Mouse (Mus musculus) adrenal gland, postnatal 36 days (tissue): ENCODE results near the gene 1700017B05Rik. TPM values are rescaled to one million over a fixed set of nuclear protein-coding genes. Genes with fewer than 3 reads are reported as not detected.
"Not testable (repeated sequence)": the region's sequence is repeated elsewhere in the genome, so short reads cannot be mapped to it uniquely, and the experiment has no call there.

Source experiments
- DNase-seq, 2 experiments: peaks; one replicate each; pipeline ENCODE4 v3.0.0; 2021; ENCODE audit warnings: mixed read lengths in 1 of 2
- total RNA-seq, 2 experiments: library from RNA; stranded (reverse); gene quantifications; 2 replicates each; pipeline ENCODE4 v1.2.3; 2021

Gene 1700017B05Rik
- total RNA-seq, 2 experiments from 2014 or later, result 50.2 to 89.6 TPM

DNA sequence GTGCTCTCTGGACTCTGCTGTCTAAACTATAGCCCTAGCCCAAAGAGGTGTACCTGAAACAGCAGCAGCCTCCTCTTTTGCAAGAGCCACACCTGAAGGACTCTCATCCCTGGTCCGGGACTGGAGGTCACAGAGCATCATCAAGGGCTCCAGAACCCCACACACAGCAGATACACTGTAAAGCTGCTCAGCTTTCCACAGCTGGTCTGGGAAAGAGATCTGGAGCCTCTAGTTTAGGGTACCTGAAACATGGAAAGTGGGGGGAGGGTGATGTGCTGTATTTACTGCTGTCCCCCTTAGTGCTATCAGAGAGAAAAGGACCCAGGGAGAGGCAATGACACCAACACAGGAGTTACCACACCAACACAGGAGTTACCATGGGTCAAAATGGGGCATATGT is 42.9 kb downstream of the 1700017B05Rik start:
- DNase-seq, result no peak

DNA sequence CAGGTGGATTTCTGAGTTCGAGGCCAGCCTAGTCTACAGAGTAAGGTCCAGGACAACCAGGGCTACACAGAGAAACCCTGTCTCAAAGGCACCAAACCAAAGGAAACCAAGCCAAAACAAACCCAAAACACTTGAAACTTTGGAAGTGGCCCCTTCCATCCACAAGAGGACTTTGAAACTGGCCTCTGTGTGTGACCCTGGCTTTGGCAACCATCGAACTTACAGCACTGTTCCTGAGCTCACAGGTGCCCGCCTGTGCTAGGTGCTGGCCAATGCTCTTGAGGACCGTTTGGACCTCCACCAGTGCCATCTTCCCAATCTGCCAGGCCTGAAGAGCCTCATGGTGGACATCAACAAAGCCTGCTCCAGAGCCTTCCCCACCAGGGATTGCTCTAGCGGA is 43.6 kb downstream of the 1700017B05Rik start:
- no peak for DNase-seq

DNA sequence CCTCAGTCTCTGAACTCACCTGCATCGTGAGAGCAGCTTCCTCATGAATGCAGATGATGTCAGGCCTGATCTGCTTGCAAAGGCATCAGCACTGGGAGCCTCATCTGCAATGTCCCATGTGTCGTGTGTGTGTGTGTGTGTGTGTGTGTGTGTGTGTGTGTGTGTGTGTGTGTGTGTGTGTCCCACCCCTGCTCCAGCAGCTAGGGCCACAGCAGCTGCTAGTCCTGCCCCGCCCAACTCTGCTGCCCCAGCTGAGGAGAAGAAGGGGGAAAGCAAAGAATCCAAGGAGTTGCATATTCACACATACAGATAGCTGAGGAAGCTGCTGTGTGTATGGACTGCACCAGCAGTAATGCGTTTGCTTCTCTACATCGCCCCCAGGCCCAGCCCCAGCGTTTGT is 45.2 kb downstream of the 1700017B05Rik start:
- DNase-seq, result no peak

DNA sequence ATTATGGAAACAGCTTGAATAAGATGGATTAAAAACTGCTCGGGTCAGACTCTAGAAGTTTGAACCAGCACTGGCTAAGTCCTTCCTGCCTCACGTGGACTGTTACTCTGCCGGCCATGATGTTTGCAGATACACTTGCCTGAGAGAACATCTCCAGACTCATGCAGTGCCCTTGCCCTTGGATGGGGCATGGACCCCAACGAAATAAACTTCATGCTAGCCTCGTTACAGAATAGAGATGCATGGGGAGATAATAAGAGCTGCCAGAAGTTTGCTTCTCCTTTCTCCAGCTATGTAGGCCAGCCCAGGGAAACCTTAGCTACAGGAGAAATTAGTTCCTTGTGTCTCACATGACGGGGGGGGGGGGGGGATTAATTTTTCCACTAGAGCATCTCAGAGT is 47.9 kb downstream of the 1700017B05Rik start:
- no peak for DNase-seq

DNA sequence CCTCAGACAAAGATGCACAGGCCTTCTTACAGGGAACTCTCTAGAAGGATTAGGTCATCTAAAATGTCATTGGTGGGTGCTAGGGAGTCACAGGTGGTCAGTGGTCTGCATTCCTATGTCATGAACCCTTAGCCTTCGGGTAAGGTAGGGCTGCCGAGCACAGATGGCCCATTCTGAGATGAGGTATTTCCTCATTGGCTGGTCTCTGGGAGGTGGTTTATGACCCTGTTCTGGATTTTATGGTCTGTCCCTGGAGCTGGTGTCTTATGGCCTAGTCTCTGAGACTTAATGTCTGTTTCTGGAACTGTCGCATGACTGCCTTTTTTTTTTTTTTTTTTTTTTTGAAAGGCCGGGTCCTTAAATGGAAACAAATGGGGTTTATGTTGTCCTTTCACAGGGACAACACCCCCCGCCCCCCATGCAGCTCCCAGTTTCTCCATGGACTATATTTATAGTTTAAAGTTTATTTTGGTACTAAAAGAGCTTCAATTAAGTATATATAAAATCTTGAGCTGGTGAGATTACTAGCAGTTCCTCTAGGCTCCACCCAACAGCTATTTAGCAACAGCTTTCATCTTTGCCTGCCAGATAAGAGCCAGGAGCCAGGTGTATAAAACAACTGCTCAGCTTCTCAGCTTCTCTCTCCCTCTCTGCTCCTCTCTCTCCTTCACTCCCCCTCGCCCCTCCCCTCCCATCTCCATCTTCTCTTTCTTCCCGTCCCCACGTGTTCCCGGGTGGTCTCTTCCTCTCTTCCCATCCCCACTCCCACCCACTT is 49.8 kb downstream of the 1700017B05Rik start:
- no peak for DNase-seq

DNA sequence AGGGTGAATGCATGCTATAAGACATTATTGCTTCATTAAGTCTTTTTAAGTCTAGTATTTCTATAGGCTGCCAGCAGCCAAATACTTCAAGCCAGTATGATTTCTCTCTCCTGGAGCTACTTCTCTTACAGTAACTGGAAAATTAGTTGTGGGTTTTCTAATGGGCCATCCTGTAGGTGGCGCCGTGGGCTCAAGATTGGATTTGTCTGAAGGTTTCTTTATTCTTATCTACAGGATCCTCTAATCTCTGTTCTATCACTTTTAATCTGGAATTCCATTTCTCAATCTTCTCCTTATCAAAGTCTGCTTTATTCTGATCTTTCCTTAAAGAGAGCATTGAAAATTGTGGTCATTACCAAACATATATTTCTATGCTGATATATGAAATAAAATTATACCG is 53.1 kb downstream of the 1700017B05Rik start:
- DNase-seq, result peak; percentile 57 to 60

DNA sequence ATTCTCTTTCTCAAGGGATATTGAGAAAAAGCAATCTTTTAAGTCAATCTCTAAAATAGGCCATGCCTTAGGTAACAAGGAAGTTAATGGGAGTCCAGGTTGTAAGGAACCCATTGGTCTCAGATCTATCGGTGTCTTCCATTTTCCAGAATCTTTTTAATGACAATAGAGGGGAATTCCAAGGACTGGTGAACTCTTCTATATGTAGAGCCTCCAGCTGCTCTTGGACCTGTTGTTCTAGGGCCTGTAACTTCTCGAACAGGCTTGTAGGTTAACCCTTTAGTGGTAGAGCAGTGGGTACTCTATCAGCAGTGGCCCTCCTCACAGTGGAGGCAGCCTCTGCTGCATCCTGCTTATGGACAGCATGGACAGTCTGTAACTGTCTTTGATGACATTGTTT is 55.5 kb downstream of the 1700017B05Rik start:
- DNase-seq, result no peak

DNA sequence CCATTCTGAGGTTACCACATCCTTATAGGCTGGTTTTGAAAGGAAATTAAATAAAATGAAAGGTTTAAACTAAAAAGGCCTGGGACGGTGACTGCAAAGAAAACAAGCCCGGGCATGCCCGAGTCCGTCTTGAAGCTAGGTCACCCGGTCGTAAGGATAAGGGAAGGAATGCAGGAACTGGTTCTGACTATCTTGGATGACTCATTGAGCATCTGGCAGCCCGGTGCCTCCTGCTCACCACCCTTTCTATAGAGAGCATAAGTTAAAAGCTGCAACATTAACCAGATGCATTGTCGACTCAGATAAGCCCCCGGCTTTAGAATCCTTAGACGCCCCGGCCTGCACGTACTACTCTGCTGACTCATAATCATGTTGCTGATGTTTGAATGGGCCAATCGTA is 58.8 kb downstream of the 1700017B05Rik start:
- not testable (repeated sequence) for DNase-seq

Other genes starting within 250 kb of the 1700017B05Rik start
- gene Sin3a, start 190.6 kb downstream of the 1700017B05Rik start, total RNA-seq, result 10 to 100 TPM; 41.8 to 54.3 TPM
- gene Man2c1, start 131.9 kb downstream of the 1700017B05Rik start, total RNA-seq, result 100 to 1,000 TPM; 109 to 121 TPM
- 10 to 100 TPM in 1 of 2 experiments, 1 to 10 TPM in 1; 9.8 to 10.9 TPM for gene Neil1, start 114.3 kb downstream of the 1700017B05Rik start, total RNA-seq
- 10 to 100 TPM; 48.2 to 58.0 TPM for gene Commd4, start 104.3 kb downstream of the 1700017B05Rik start, total RNA-seq
- not detected for gene Trcg1, start 26.1 kb downstream of the 1700017B05Rik start, total RNA-seq
- gene Ppcdc, start 177.5 kb upstream of the 1700017B05Rik start, total RNA-seq, result 10 to 100 TPM; 14.0 to 19.4 TPM
- gene Scamp5, start 205.4 kb upstream of the 1700017B05Rik start, total RNA-seq, result 10 to 100 TPM in 1 of 2 experiments, 1 to 10 TPM in 1; 8.4 to 12.3 TPM
- gene Rpp25, start 241.4 kb upstream of the 1700017B05Rik start, total RNA-seq, result 1 to 10 TPM; 1.4 to 4.0 TPM